Mouse (Mus musculus) stomach, embryonic 15.5 days (tissue): ENCODE data around the gene Btg2. TPM values are rescaled to one million over a fixed set of nuclear protein-coding genes. Genes with fewer than 3 reads are reported as not detected.

ENCODE experiments used
- ATAC-seq: fragments of 200-750 bp; cut with Nextera tagmentation; 2 replicates; pipeline ENCODE4 v1.8.0; 2017; ENCODE audit warnings: low read depth, moderate number of reproducible peaks, moderate TSS enrichment; ENCODE audit not compliant: insufficient read depth, low FRiP score
- H3K27ac ChIP-seq: fragments of 300-500 bp; sonication (generic); 2 replicates; pipeline ENCODE4 v1.5.1; 2015; ENCODE audit warnings: mild to moderate bottlenecking, inconsistent platforms
- H3K27me3 ChIP-seq: fragments of 300-500 bp; sonication (generic); replicated peaks from 2 replicates; pipeline ENCODE4 v1.6.1; 2015; ENCODE audit warnings: inconsistent platforms
- H3K36me3 ChIP-seq: fragments of 300-500 bp; sonication (generic); 2 replicates; pipeline ENCODE4 v1.6.1; 2015; ENCODE audit warnings: inconsistent platforms
- H3K4me1 ChIP-seq: fragments of 300-500 bp; sonication (generic); 2 replicates; pipeline ENCODE4 v1.6.1; 2015; ENCODE audit warnings: inconsistent platforms
- H3K4me2 ChIP-seq: fragments of 300-500 bp; sonication (generic); 2 replicates; pipeline ENCODE4 v1.6.1; 2015; ENCODE audit warnings: mild to moderate bottlenecking, inconsistent platforms
- H3K4me3 ChIP-seq: fragments of 300-500 bp; sonication (generic); replicated peaks from 2 replicates; pipeline ENCODE4 v1.5.1; 2015; ENCODE audit warnings: inconsistent platforms
- H3K9ac ChIP-seq: fragments of 300-500 bp; sonication (generic); 2 replicates; pipeline ENCODE4 v1.6.1; 2015; ENCODE audit warnings: inconsistent platforms
- H3K9me3 ChIP-seq: fragments of 300-500 bp; sonication (generic); 2 replicates; pipeline ENCODE4 v1.6.1; 2016; ENCODE audit warnings: inconsistent platforms
- WGBS: fragments of 180-500 bp; shearing (Covaris S2); methylation state at CpG from one replicate; pipeline ENCODE4 v1.1.7; 2015; 5-methylcytosine and 5-hydroxymethylcytosine counted together
- polyA plus RNA-seq: library from polyadenylated mRNA; unstranded; fragments of >200 nt; fragmentation: Nextera tagmentation; extraction: Ambion mirVana; gene quantifications from 2 replicates; pipeline ENCODE4 v1.2.1, GENCODE M21; 2015

Gene Btg2
- polyA plus RNA-seq, 1 experiment from 2014 or later = 72.4 TPM

DNA sequence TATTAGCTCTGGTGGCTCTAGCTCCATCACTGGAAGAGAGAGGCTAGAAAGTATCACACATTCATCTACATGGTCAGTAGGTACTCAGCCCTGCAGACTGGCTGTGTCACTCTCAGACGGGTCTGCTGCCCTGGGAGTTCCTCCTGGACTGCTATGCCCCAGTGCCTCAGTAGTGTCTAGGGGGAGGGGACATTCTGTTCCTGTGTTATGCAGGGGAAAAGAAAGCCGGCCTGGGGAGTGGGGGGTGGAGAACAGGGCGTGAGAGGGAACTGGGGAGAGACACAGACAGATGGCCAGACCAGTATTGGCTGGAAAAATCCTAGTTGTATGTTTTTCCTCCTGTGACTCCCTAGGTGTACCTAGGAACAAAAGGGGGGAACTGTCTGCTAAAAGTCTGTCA, 7.1 kb upstream of the Btg2 start:
- no peak overlapping the region for H3K27ac ChIP-seq

DNA sequence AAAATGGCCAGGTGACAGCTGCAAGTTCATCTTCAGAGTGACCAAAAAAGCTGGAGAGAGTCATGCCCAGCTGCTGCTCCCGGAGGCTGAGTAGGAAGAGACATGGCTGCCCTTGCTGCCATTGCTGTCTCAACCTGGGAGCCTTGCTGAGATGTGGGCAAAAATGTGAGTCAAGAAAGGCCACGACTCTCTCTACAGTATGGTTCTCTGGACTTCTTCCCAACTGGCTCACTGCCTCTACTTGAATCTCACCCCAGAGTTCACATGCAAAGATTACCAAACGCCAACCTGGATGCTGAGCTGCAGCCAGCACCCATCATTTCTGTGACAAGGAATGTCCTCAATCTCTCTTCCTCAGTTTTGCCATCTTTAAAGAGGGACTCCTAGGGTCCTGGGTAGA, 5.2 kb upstream of the Btg2 start:
- Histone ChIP-seq H3K27me3 (no peaks in the 10 kb centered on the region), H3K4me3 (no peak overlapping the region), H3K9me3 (no peaks in the 10 kb centered on the region), H3K36me3 (no peaks in the 10 kb centered on the region), H3K27ac (no peak overlapping the region), H3K9ac (no peak overlapping the region), H3K4me2 (no peak overlapping the region), H3K4me1 (peaks cover 9% of the 10 kb centered on the region)
- WGBS = 77% methylated on average over 3 of the region's 3 CpGs
- no peak for ATAC-seq

More for the DNA sequence above, 7.1 kb upstream of the Btg2 start:
- Histone ChIP-seq H3K36me3 (no peaks in the 10 kb centered on the region), H3K27me3 (no peaks in the 10 kb centered on the region), H3K4me1 (peaks cover 9% of the 10 kb centered on the region), H3K9me3 (no peaks in the 10 kb centered on the region), H3K4me3 (no peak overlapping the region), H3K9ac (no peak overlapping the region), H3K4me2 (no peak overlapping the region)
- 30% methylated on average over 3 of the region's 3 CpGs for WGBS
- ATAC-seq = no peak

DNA sequence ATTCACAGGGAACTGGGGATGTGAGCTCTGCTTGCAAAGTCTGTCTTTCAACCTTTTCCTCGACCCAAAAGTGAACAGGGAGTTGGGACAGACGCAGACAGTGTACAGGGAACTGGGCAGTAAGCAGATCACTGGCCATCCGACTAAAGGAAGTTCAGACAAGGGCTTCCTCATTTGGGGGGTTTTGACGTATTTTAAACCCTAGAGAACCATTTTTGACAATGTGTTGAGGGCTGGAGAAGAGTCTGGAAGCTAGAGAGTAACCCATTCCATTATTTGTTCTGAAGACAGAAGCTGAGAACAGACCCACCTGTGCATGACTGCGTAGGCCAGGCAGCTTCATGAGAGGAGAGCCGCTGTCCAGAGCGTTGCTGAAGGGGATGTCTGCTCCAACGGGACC, 4.8 kb upstream of the Btg2 start:
- H3K27ac ChIP-seq = no peak overlapping the region
- no peak overlapping the region for H3K9ac ChIP-seq
- no peak overlapping the region for H3K4me3 ChIP-seq
- H3K27me3 ChIP-seq = no peaks in the 10 kb centered on the region
- ATAC-seq = no peak
- H3K9me3 ChIP-seq = no peaks in the 10 kb centered on the region
- H3K4me1 ChIP-seq = peaks cover 9% of the 10 kb centered on the region
- no peak overlapping the region for H3K4me2 ChIP-seq
- WGBS = 76% methylated on average over 8 of the region's 8 CpGs
- H3K36me3 ChIP-seq = no peaks in the 10 kb centered on the region

DNA sequence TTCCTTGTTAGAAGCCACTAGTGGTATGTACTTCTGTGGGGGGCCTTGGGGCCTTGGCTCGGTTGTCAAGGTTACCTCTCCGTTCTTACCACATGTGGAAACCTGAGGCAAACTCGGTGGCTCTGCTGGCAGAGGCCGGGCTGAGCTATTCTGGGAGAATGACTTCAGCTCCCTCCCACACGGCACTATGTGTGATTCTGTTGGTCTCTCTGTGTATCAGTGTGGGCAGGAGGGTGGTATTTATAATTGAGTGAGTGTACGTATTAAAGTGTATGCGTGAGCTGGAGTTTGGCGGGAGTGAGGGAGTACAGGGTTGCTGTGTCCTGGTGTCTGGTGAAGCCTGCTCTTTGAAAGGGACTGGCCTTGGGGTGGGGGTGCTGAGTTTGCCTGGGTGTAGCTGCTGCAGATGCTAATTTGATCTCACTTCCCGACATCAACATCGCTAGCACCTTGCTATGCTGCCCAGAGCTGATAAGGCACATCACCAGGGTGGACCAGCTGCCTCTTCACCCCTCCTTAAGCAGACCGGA, 4.1 kb upstream of the Btg2 start:
- 0 out of 2 replicates have a peak, but pooled peaks have one; percentile 8 for ATAC-seq
- no peak overlapping the region for H3K9ac ChIP-seq
- no peaks in the 10 kb centered on the region for H3K36me3 ChIP-seq
- H3K4me2 ChIP-seq = no peak overlapping the region
- H3K4me1 ChIP-seq = peaks cover 9% of the 10 kb centered on the region
- peak overlapping the region; percentile 42 for H3K27ac ChIP-seq
- 48% methylated on average over 11 of the region's 11 CpGs for WGBS
- no peaks in the 10 kb centered on the region for H3K9me3 ChIP-seq
- H3K27me3 ChIP-seq = no peaks in the 10 kb centered on the region
- no peak overlapping the region for H3K4me3 ChIP-seq

DNA sequence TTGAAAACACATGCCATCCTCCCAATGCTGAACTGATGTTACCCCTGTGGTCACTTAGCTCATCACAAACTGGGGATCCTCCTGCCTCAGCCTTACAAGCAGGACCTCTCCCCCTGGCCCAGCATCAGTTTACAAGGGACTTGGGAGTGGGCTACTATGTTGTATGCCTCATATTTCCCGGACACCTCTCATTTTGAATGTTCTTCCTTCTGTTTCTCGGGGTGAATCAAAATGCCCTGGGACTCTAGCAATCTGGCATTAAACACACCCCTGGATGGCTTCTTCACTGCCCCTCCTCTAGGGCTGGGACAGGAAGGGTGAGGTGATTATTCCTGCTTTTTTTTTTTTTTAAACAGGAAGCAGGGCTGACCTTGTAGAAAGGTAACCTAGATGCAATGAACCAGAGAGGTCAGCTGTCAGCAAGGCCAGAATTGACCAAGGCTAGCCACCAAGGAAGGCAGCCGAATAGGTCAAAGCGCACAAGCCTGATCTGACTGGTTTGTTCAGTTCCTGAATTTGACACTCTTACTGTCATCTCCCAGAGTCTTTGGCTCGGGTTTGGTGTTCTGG, 2.0 kb upstream of the Btg2 start:
- Histone ChIP-seq H3K27ac (no peak overlapping the region), H3K9me3 (no peaks in the 10 kb centered on the region), H3K4me2 (no peak overlapping the region), H3K4me1 (peaks cover 20% of the 10 kb centered on the region), H3K9ac (no peak overlapping the region), H3K4me3 (no peak overlapping the region), H3K36me3 (no peaks in the 10 kb centered on the region), H3K27me3 (no peaks in the 10 kb centered on the region)
- ATAC-seq = no peak
- WGBS = 78% methylated on average over 5 of the region's 5 CpGs

DNA sequence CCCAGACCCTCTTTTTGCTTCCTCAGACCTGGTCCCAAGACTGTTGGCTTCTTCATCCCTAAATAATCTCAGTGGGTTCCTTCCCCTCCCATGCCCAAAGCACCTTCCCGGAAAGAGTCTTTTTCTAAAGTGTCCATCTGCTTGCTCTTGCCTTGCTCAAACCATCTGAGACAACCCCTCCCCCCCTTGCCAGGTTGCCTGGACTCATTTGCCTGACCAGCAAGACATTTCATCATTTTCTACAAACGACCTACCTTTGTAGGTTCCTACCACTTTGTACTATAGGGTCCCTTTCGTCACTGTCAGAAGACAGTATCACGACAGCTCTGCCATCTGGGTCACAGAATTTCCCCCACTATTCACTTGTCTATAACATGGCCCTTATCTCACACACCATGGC, 1.5 kb upstream of the Btg2 start:
- ATAC-seq = no peak
- Histone ChIP-seq H3K27ac (peak overlapping the region; percentile 88), H3K9me3 (no peaks in the 10 kb centered on the region), H3K4me1 (peaks cover 20% of the 10 kb centered on the region), H3K27me3 (no peaks in the 10 kb centered on the region), H3K4me2 (no peak overlapping the region), H3K9ac (no peak overlapping the region), H3K4me3 (no peak overlapping the region), H3K36me3 (peaks cover 2% of the 10 kb centered on the region; the same call in 1 of the 2 replicates)
- 77% methylated on average over 4 of the region's 4 CpGs for WGBS

DNA sequence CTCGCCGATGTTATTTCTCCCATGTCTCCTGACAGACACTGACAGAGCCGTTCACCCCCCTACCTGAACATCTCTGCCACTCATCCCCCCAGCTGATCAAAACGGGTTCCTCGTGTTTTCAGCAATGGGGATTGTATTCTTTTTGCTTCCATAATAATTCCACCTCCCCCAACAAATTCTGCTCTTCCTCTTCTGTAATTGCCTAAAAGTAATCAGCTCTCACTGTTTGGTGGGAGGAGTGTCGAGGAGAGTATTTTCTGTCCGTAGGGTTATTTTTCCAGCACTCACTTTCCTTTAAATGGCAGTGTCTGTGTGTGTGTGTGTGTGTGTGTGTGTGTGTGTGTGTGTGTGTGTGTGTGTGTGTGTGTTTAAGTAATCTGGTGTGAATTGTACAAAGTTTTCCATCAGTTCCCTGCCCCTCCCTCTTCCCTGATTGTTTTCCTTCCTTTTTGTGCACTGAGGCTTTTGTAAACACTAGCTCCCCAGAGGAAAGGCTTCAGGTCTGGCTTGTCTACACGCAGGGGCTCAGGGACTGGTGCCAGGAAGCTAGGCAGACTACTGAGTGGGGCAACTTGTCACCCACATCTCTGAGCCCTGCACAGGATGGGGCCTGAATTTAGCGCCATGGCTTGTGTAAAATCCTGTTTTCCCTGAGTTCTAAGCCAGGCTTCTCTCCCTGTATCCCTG, 700 bp upstream of the Btg2 start:
- Histone ChIP-seq H3K36me3 (peaks cover 2% of the 10 kb centered on the region; the same call in 1 of the 2 replicates), H3K27ac (peak overlapping the region; percentile 88), H3K9me3 (no peaks in the 10 kb centered on the region), H3K9ac (peak overlapping the region; percentile 8; the same call in 1 of the 2 replicates), H3K4me3 (peak overlapping the region; percentile 78), H3K4me1 (peaks cover 25% of the 10 kb centered on the region), H3K27me3 (no peaks in the 10 kb centered on the region), H3K4me2 (peak overlapping the region; percentile 71)
- no peak for ATAC-seq
- WGBS = 4% methylated on average over 9 of the region's 9 CpGs

DNA sequence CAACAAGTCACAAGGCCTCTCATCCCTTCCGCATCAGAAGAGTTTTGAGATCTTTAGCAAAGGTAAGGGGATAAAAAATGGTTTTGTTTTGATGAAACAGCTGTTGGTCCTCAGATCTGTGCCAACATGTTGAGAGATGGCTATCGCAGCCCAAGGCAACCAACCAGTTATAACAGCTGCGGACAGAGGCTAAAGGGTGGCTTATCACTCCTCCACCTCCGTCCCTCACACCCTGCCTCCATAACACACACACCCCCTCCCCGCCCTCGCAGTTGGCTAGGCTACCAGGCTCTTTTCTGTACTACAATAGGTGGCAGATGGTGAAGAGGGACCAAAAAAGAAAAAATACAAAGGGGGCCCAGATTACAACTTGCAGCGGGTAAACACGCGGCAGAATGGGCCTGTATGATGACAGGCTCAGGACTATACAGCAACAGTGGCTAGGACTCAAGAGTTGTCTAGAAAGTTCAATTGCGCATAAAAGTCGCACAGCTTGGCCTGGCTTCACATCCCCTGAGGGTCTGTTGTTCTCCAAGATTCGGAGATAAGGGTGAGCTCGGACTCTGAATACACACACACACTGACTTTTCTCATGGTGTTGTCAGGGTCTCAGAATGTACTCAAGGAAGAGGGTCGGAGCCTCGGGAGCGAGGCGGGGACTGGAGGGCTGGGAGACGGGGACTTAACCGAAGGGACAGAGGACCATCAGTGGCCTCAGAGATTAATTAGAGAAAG, 692 bp downstream of the Btg2 start:
- 8% methylated on average over 19 of the region's 19 CpGs for WGBS
- Histone ChIP-seq H3K9me3 (no peaks in the 10 kb centered on the region), H3K27me3 (no peaks in the 10 kb centered on the region), H3K36me3 (peaks cover 2% of the 10 kb centered on the region; the same call in 1 of the 2 replicates), H3K4me1 (peaks cover 31% of the 10 kb centered on the region), H3K27ac (peak overlapping the region; percentile 86), H3K9ac (peak overlapping the region; percentile 76), H3K4me3 (peak overlapping the region; percentile 78), H3K4me2 (peak overlapping the region; percentile 71)
- ATAC-seq = peak; percentile 24

DNA sequence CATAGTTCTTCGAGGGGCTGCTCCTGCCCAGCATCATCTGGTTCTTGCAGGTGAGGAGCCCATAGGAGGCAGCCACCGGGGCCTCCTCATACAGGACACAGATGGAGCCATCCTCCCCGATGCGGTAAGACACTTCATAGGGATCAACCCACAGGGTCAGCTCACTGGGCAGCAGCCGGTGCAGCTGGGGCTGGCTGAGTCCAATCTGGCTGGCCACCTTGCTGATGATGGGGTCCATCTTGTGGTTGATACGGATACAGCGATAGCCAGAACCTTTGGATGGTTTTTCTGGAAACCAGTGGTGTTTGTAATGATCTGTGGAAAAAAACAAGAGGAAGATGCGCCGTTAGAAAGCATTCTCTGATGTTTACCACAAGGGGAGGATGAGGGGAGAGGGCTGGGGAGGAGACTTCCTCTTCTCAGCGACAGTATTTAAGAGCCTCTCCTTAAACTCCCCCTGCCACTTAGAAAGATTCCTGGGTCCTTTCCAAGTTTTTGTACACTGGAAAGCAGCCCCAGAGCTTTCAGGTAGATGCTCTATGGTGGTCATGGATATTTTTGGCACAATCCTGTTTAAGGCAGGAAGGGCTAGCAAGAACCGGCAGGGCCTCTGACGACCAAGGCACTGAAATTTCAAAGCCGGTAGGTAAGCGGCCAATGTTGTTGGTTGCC, 1.4 kb downstream of the Btg2 start:
- WGBS = 32% methylated on average over 14 of the region's 14 CpGs
- peaks cover 36% of the 10 kb centered on the region for H3K4me1 ChIP-seq
- no peak for ATAC-seq
- H3K9me3 ChIP-seq = no peaks in the 10 kb centered on the region
- peak overlapping the region; percentile 71 for H3K4me2 ChIP-seq
- peak overlapping the region; percentile 86 for H3K27ac ChIP-seq
- H3K4me3 ChIP-seq = peak overlapping the region; percentile 78
- H3K36me3 ChIP-seq = peaks cover 2% of the 10 kb centered on the region; the same call in 1 of the 2 replicates
- peak overlapping the region; percentile 76; the same call in 1 of the 2 replicates for H3K9ac ChIP-seq
- no peaks in the 10 kb centered on the region for H3K27me3 ChIP-seq

DNA sequence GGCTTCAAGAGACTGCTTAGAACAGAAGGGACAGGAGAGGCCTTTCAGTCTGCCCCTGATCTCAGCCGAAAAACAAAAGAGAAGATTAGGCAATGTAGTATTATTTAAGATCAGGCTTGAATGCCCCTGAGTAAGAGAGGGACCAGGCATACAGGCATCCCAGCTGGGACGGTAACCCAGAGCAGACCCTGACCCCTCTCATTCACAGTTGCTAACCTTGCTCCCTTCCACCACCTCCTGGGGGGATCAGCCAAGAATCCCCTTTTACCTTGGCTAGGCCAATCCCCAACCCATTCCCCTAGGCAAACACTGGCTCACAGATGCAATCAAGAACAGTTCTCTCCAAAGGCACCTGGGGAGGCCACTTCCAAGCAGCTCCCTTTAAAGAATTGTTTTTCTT, 2.1 kb downstream of the Btg2 start:
- Histone ChIP-seq H3K9me3 (no peaks in the 10 kb centered on the region), H3K4me1 (peaks cover 39% of the 10 kb centered on the region), H3K4me3 (peak overlapping the region; percentile 78), H3K27me3 (no peaks in the 10 kb centered on the region), H3K9ac (peak overlapping the region; percentile 10; the same call in 1 of the 2 replicates), H3K27ac (0 out of 2 replicates have a peak overlapping the region, but pooled peaks have one; percentile 11), H3K36me3 (peaks cover 2% of the 10 kb centered on the region; the same call in 1 of the 2 replicates), H3K4me2 (peak overlapping the region; percentile 71)
- ATAC-seq = no peak
- 66% methylated on average over 2 of the region's 2 CpGs for WGBS

DNA sequence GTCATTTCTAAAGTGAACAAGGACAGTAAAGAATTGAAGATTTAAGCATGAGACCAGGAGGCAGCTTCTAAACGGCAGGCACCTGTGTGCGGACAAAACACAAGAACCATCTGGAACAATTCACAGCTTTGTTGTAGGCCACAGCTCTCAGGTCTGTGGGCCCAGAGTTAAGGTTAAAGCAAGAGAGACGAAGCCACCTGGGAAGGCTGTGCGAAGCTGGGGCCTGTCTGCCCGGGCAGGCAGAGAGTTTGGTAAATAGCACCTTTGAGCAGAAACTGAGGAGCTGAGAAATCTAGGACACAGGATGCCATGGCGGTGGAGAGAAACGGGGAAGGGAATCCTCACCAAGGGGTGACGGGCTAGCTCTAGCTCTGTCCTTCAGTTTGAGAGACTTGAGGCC, 3.4 kb downstream of the Btg2 start:
- Histone ChIP-seq H3K27me3 (no peaks in the 10 kb centered on the region), H3K9ac (no peak overlapping the region), H3K9me3 (no peaks in the 10 kb centered on the region), H3K4me2 (peak overlapping the region; percentile 71; the same call in 1 of the 2 replicates), H3K4me3 (0 out of 2 replicates have a peak overlapping the region, but pooled peaks have one; percentile 4), H3K36me3 (peaks cover 2% of the 10 kb centered on the region; the same call in 1 of the 2 replicates), H3K4me1 (peaks cover 51% of the 10 kb centered on the region), H3K27ac (0 out of 2 replicates have a peak overlapping the region, but pooled peaks have one; percentile 14)
- 79% methylated on average over 8 of the region's 8 CpGs for WGBS
- ATAC-seq = no peak
